Mouse (Mus musculus) ES-Bruce4 (cell line): Measurements from ENCODE around the gene 1110012L19Rik.

Experiments
- CTCF ChIP-seq: IDR thresholded peaks from one replicate; pipeline ENCODE4 v1.8.1; 2011; ENCODE audit warnings: low read depth, low read length
- EP300 ChIP-seq: IDR thresholded peaks from 2 replicates; pipeline ENCODE4 v1.6.1; 2011; ENCODE audit warnings: low read depth, low read length; ENCODE audit not compliant: insufficient read depth

DNA sequence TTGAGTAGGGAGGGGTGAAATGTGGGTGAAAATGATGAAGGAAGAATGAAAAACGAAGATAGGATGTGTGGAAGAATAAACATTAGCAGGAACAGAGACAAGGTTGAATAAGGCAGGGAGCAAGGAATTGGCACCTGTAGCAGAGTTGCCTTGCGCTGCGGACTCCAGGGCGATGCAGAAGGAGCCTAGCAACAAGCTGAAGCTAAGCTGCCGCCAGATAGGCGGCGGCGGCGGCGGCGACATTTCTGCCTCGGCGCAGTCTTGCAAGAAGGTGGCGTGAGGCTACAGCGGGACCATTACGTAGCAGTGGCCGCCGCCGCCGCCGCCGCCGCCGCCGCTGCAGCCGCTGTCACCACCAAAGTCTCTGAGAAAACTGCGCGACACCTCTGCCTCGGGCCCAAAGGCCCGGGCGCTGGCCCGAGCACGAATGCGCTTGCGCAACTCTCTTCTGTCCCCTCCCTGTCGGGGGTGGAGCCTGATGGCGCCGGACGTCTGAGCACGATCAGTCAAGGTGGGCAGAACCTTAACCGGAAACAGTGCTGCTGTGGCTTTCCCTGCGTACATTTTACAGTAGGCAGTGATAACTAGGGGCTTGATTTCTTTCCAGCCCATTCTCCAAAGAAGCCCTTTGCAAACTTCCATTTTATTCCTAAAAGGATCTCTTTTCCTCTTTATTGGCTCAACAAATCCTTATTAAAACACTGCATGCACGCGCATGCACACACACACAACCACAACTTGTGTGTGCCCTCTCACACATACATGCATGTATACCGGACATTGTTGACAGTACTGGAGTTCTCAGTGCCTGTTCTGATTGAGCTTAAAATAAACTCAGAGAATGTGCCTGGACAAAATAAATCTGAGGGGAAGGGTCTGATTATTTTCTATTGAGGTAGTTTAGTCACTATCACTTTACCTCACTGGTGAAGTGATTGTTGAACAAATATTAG lies 20.7 kb upstream of the 1110012L19Rik start, which contains the start of gene Ids:
- TF ChIP-seq EP300: no peak
- TF ChIP-seq CTCF: no peak
